Mouse (Mus musculus) testis, adult 2 months (tissue): ENCODE measurements at regions not wholly inside any gene's neighbourhood (a gene's known extent, or its start where the extent isn't known, plus 50 kb on each side); places are given as distances from the start of the nearest gene placed in this dataset.

ENCODE experiments used
- CTCF ChIP-seq: fragments of 200-500 bp; IDR thresholded peaks from 2 replicates; pipeline ENCODE4 v1.5.1; 2012; ENCODE audit warnings: low read depth, mild to moderate bottlenecking, inconsistent platforms, low read length, moderate library complexity; ENCODE audit not compliant: control insufficient read depth, insufficient read depth, insufficient replicate concordance
- POLR2A ChIP-seq: fragments of 200-500 bp; IDR thresholded peaks from 2 replicates; pipeline ENCODE4 v1.6.1; 2012; ENCODE audit warnings: low read depth, mild to moderate bottlenecking, inconsistent platforms, low read length, moderate library complexity; ENCODE audit not compliant: control insufficient read depth

DNA sequence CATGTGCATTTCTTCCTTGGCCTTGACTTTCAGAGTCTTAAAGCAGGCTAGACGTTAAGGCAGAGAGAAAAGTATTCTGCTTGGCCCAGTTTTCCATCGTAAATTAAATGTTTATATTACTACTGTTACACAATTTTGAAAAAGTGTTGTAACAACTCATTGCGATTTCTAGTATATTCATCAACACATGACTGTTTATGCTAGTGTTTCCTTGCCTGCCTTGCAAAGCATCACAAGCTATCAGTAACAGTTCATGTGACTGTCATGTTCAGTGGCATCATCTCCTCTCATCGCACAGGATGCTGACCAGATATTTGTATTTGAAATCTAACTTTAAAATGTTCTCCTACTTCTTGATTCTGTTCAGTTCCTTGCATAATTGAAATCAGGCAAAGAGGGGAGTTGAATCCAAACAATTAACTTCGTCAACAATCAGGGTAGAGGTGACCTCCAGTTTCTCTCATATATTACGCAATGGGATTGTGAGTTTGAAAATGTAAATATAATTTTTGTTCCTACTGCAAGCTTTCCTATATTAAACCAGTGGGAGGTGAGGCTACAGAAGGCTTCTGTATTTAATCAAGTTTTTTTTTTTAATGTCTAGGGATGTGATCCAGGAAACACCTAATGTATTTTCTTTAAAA is 615.0 kb downstream of the Robo2 start:
- TF ChIP-seq CTCF (no peak), POLR2A (no peak)
